Mouse (Mus musculus) megakaryocyte, embryonic 14.5 days (primary cell): Measurements from ENCODE around the gene Cmtr1.

ENCODE experiments used
- FLI1 ChIP-seq: IDR thresholded peaks from 2 replicates; pipeline ENCODE4 v1.6.1; 2012; ENCODE audit warnings: low read length, inconsistent platforms, mixed read lengths
- GATA1 ChIP-seq: IDR thresholded peaks from 3 replicates; pipeline ENCODE4 v1.6.1; 2012; ENCODE audit warnings: mixed read lengths, low read length, inconsistent platforms, borderline replicate concordance

GRCm38 (mm10) chr17:29681669-29682068 is 21.3 kb downstream of the Cmtr1 start:
- TF ChIP-seq FLI1 = no peak
- no peak for TF ChIP-seq GATA1
